Mouse (Mus musculus) erythroblast, embryonic 14.5 days (primary cell): ENCODE measurements around the gene Cadps.

ENCODE experiments used
- GATA1 ChIP-seq: IDR thresholded peaks from 2 replicates; pipeline ENCODE4 v1.6.1; 2012; ENCODE audit warnings: low read length, inconsistent platforms, mixed read lengths
- TAL1 ChIP-seq: IDR thresholded peaks from 3 replicates; pipeline ENCODE4 v1.6.1; 2012; ENCODE audit warnings: low read length, inconsistent platforms, mixed read lengths

GRCm38 (mm10) chr14:12346865-12347600, 475.8 kb downstream of the Cadps start:
- TF ChIP-seq TAL1 (no peak), GATA1 (no peak)
